Mouse (Mus musculus) forebrain, embryonic 15.5 days (tissue): Measurements from ENCODE around the gene Twist2. TPM values are rescaled to one million over a fixed set of nuclear protein-coding genes. Genes with fewer than 3 reads are reported as not detected.

ENCODE experiments used
- ATAC-seq: fragments of 200-750 bp; cut with Nextera tagmentation; replicated peaks from 2 replicates; pipeline ENCODE4 v1.8.0; 2017; ENCODE audit warnings: mild to moderate bottlenecking, moderate TSS enrichment, moderate library complexity
- H3K27ac ChIP-seq: fragments of 300-500 bp; sonication (generic); replicated peaks from 2 replicates; pipeline ENCODE4 v1.5.1; 2015; ENCODE audit warnings: mild to moderate bottlenecking, inconsistent platforms
- H3K27me3 ChIP-seq: fragments of 300-500 bp; sonication (generic); 2 replicates; pipeline ENCODE4 v1.6.1; 2015; ENCODE audit warnings: inconsistent platforms
- H3K36me3 ChIP-seq: fragments of 300-500 bp; sonication (generic); 2 replicates; pipeline ENCODE4 v1.6.1; 2015; ENCODE audit warnings: mild to moderate bottlenecking, inconsistent platforms
- H3K4me1 ChIP-seq: fragments of 300-500 bp; sonication (generic); 2 replicates; pipeline ENCODE4 v1.6.1; 2015; ENCODE audit warnings: inconsistent platforms
- H3K4me2 ChIP-seq: fragments of 300-500 bp; sonication (generic); replicated peaks from 2 replicates; pipeline ENCODE4 v1.6.1; 2015; ENCODE audit warnings: mild to moderate bottlenecking, inconsistent platforms
- H3K4me3 ChIP-seq: fragments of 300-500 bp; sonication (generic); 2 replicates; pipeline ENCODE4 v1.5.1; 2015; ENCODE audit warnings: mild to moderate bottlenecking, inconsistent platforms
- H3K9ac ChIP-seq: fragments of 300-500 bp; sonication (generic); replicated peaks from 2 replicates; pipeline ENCODE4 v1.6.1; 2015; ENCODE audit warnings: mild to moderate bottlenecking, inconsistent platforms
- H3K9me3 ChIP-seq: fragments of 300-500 bp; sonication (generic); 2 replicates; pipeline ENCODE4 v1.6.1; 2016; ENCODE audit warnings: inconsistent platforms
- WGBS: fragments of 180-500 bp; shearing (Covaris S2); methylation state at CpG from one replicate; pipeline ENCODE4 v1.1.7; 2015; ENCODE audit warnings: mixed read lengths; 5-methylcytosine and 5-hydroxymethylcytosine counted together
- polyA plus RNA-seq: library from polyadenylated mRNA; unstranded; fragments of >200 nt; fragmentation: Nextera tagmentation; extraction: Ambion mirVana; gene quantifications from 2 replicates; pipeline ENCODE4 v1.2.1, GENCODE M21; 2015

The Twist2 gene
- polyA plus RNA-seq, 1 experiment from 2014 or later = 0.29 TPM

- 92% methylated on average over 4 of the region's 4 CpGs for WGBS
- H3K36me3 ChIP-seq = no peaks in the 10 kb centered on the region
- H3K4me3 ChIP-seq = no peak overlapping the region
- H3K4me1 ChIP-seq = no peaks in the 10 kb centered on the region
- no peak overlapping the region for H3K27ac ChIP-seq
- H3K27me3 ChIP-seq = no peaks in the 10 kb centered on the region
- no peak for ATAC-seq
- no peak overlapping the region for H3K4me2 ChIP-seq
- H3K9ac ChIP-seq = no peak overlapping the region
- H3K9me3 ChIP-seq = peaks cover 4% of the 10 kb centered on the region; the same call in 1 of the 2 replicates
Observed at GRCm38 (mm10) chr1:91779819-91780218, 21.4 kb upstream of the Twist2 start.

- Histone ChIP-seq H3K27ac (no peak overlapping the region), H3K36me3 (no peaks in the 10 kb centered on the region), H3K4me2 (no peak overlapping the region), H3K9ac (no peak overlapping the region), H3K4me3 (no peak overlapping the region), H3K4me1 (no peaks in the 10 kb centered on the region), H3K9me3 (peaks cover 4% of the 10 kb centered on the region; the same call in 1 of the 2 replicates), H3K27me3 (no peaks in the 10 kb centered on the region)
- WGBS = 79% methylated on average over 7 of the region's 7 CpGs
- ATAC-seq = no peak
Observed at GRCm38 (mm10) chr1:91781182-91781581, 20.1 kb upstream of the Twist2 start.

- Histone ChIP-seq H3K9ac (no peak overlapping the region), H3K4me2 (no peak overlapping the region), H3K27ac (no peak overlapping the region), H3K27me3 (no peaks in the 10 kb centered on the region), H3K36me3 (no peaks in the 10 kb centered on the region), H3K9me3 (peaks cover 4% of the 10 kb centered on the region; the same call in 1 of the 2 replicates), H3K4me3 (no peak overlapping the region), H3K4me1 (no peaks in the 10 kb centered on the region)
- ATAC-seq = no peak
- WGBS = 82% methylated on average over 3 of the region's 3 CpGs
Observed at GRCm38 (mm10) chr1:91784162-91784561, 17.1 kb upstream of the Twist2 start.

GRCm38 (mm10) chr1:91799323-91799722 is 1.9 kb upstream of the Twist2 start:
- H3K4me2 ChIP-seq = no peak overlapping the region
- 69% methylated on average over 3 of the region's 3 CpGs for WGBS
- peaks cover 57% of the 10 kb centered on the region for H3K27me3 ChIP-seq
- no peak overlapping the region for H3K9ac ChIP-seq
- no peak for ATAC-seq
- no peaks in the 10 kb centered on the region for H3K9me3 ChIP-seq
- H3K36me3 ChIP-seq = no peaks in the 10 kb centered on the region
- no peak overlapping the region for H3K4me3 ChIP-seq
- H3K4me1 ChIP-seq = peaks cover 15% of the 10 kb centered on the region
- H3K27ac ChIP-seq = no peak overlapping the region

GRCm38 (mm10) chr1:91800348-91800747 is 913 bp upstream of the Twist2 start:
- Histone ChIP-seq H3K27ac (no peak overlapping the region), H3K9me3 (no peaks in the 10 kb centered on the region), H3K4me1 (peaks cover 15% of the 10 kb centered on the region), H3K36me3 (no peaks in the 10 kb centered on the region), H3K4me3 (no peak overlapping the region), H3K27me3 (peaks cover 60% of the 10 kb centered on the region), H3K4me2 (no peak overlapping the region), H3K9ac (no peak overlapping the region)
- ATAC-seq = no peak
- 18% methylated on average over 13 of the region's 13 CpGs for WGBS

GRCm38 (mm10) chr1:91801844-91802366 is 644 bp downstream of the Twist2 start:
- H3K27ac ChIP-seq = no peak overlapping the region
- H3K9ac ChIP-seq = peak overlapping the region; percentile 23
- 3% methylated on average over 45 of the region's 45 CpGs for whole genome bisulfite sequencing
- H3K4me2 ChIP-seq = peak overlapping the region; percentile 62
- H3K4me1 ChIP-seq = peaks cover 15% of the 10 kb centered on the region
- H3K9me3 ChIP-seq = no peaks in the 10 kb centered on the region
- H3K4me3 ChIP-seq = peak overlapping the region; percentile 40
- no peak for ATAC-seq
- peaks cover 64% of the 10 kb centered on the region for H3K27me3 ChIP-seq
- H3K36me3 ChIP-seq = no peaks in the 10 kb centered on the region

GRCm38 (mm10) chr1:91802406-91803121 is 1.3 kb downstream of the Twist2 start:
- no peaks in the 10 kb centered on the region for H3K9me3 ChIP-seq
- no peaks in the 10 kb centered on the region for H3K36me3 ChIP-seq
- H3K27me3 ChIP-seq = peaks cover 61% of the 10 kb centered on the region
- 7% methylated on average over 30 of the region's 30 CpGs for WGBS
- no peak overlapping the region for H3K27ac ChIP-seq
- peak overlapping the region; percentile 40 for H3K4me3 ChIP-seq
- peak overlapping the region; percentile 62 for H3K4me2 ChIP-seq
- no peak overlapping the region for H3K9ac ChIP-seq
- ATAC-seq = no peak
- H3K4me1 ChIP-seq = peaks cover 15% of the 10 kb centered on the region

GRCm38 (mm10) chr1:91803416-91803815 is 2.2 kb downstream of the Twist2 start:
- Histone ChIP-seq H3K9me3 (no peaks in the 10 kb centered on the region), H3K36me3 (no peaks in the 10 kb centered on the region), H3K4me3 (no peak overlapping the region), H3K27ac (no peak overlapping the region), H3K9ac (no peak overlapping the region), H3K4me1 (peaks cover 15% of the 10 kb centered on the region), H3K27me3 (peaks cover 57% of the 10 kb centered on the region), H3K4me2 (no peak overlapping the region)
- ATAC-seq = no peak
- WGBS = 78% methylated on average over 6 of the region's 6 CpGs

- no peak overlapping the region for H3K4me3 ChIP-seq
- H3K27ac ChIP-seq = no peak overlapping the region
- H3K4me1 ChIP-seq = no peaks in the 10 kb centered on the region
- no peaks in the 10 kb centered on the region for H3K9me3 ChIP-seq
- H3K4me2 ChIP-seq = no peak overlapping the region
- H3K27me3 ChIP-seq = no peaks in the 10 kb centered on the region
- no peak for ATAC-seq
- no peak overlapping the region for H3K9ac ChIP-seq
- WGBS = 83% methylated on average over 3 of the region's 3 CpGs
- H3K36me3 ChIP-seq = no peaks in the 10 kb centered on the region
Observed at GRCm38 (mm10) chr1:91816067-91816466, 14.8 kb downstream of the Twist2 start.

GRCm38 (mm10) chr1:91816571-91816970 is 15.3 kb downstream of the Twist2 start:
- no peak overlapping the region for H3K4me2 ChIP-seq
- H3K27ac ChIP-seq = no peak overlapping the region
- no peak for ATAC-seq
- no peaks in the 10 kb centered on the region for H3K9me3 ChIP-seq
- H3K4me3 ChIP-seq = no peak overlapping the region
- H3K27me3 ChIP-seq = no peaks in the 10 kb centered on the region
- WGBS = 49% methylated on average over 6 of the region's 6 CpGs
- H3K9ac ChIP-seq = no peak overlapping the region
- H3K4me1 ChIP-seq = no peaks in the 10 kb centered on the region
- H3K36me3 ChIP-seq = no peaks in the 10 kb centered on the region

- H3K27ac ChIP-seq = no peak overlapping the region
- no peaks in the 10 kb centered on the region for H3K4me1 ChIP-seq
- H3K27me3 ChIP-seq = no peaks in the 10 kb centered on the region
- no peak overlapping the region for H3K9ac ChIP-seq
- ATAC-seq = no peak
- WGBS = 65% methylated on average over 9 of the region's 9 CpGs
- H3K4me3 ChIP-seq = no peak overlapping the region
- H3K9me3 ChIP-seq = no peaks in the 10 kb centered on the region
- no peak overlapping the region for H3K4me2 ChIP-seq
- no peaks in the 10 kb centered on the region for H3K36me3 ChIP-seq
Observed at GRCm38 (mm10) chr1:91819237-91819636, 18.0 kb downstream of the Twist2 start.

GRCm38 (mm10) chr1:91820531-91820930 is 19.3 kb downstream of the Twist2 start:
- WGBS = 45% methylated on average over 10 of the region's 10 CpGs

More at GRCm38 (mm10) chr1:91820531-91820930, 19.3 kb downstream of the Twist2 start:
- Histone ChIP-seq H3K9me3 (no peaks in the 10 kb centered on the region), H3K27me3 (no peaks in the 10 kb centered on the region), H3K9ac (no peak overlapping the region), H3K4me3 (no peak overlapping the region), H3K4me1 (no peaks in the 10 kb centered on the region), H3K4me2 (no peak overlapping the region), H3K27ac (no peak overlapping the region), H3K36me3 (no peaks in the 10 kb centered on the region)
- no peak for ATAC-seq
